Mouse (Mus musculus): ENCODE measurements around the gene Mog. TPM values are rescaled to one million over a fixed set of nuclear protein-coding genes. Genes with fewer than 3 reads are reported as not detected.
A peak's percentile ranks its signal among the peaks of the same experiment; 100 is the strongest.
"Not testable (repeated sequence)": the region's sequence is repeated elsewhere in the genome, so short reads cannot be mapped to it uniquely, and the experiment has no call there.

Gene Mog
- polyA plus RNA-seq, 1 experiment: not detected

DNA sequence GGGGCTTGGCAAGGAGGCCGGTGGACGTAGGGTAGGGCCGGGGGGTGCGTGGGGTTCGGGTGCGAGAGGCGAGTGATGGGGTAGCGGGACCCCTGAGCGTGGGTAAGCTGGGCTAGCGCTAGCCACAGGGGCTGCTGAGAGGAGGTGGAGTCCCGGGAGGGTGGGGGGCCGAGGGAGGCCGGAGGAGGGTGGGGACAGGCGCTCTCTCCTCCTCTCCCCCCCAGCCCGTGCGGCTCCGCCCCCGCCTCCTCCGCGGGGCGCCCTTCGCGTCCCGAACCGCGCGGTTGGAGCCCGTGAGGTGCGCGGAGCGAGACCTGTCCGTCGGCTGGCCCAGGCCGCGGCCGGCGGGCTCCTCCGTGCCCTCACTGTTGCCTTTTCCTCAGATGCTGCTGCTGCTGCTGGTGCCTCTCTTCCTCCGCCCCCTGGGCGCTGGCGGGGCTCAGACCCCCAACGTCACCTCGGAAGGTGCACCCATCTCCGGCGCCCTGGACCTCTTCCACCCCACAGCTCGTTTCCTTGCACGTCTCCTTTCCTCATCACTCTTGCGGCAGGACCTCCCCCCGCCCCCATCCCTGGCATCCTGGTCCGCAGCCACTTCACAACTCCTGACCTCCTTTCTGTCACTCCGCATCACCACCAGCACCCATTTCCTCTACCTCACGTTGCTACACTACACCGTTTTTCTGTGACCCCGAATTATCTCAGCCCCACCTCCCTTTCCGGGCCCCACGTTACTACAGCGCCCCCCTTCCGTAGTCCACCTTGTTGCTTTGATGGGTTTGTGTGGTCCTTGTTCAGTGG, 23.3 kb upstream of the Mog start:
- TF ChIP-seq GATA1 (IDR thresholded peaks at IDR 0.05; ENCODE audit: borderline replicate concordance, low read length): no peak
- TF ChIP-seq FLI1 (IDR thresholded peaks at IDR 0.05; ENCODE audit: low read length): no peak
- H3K27me3 ChIP-seq (replicated peaks): peaks cover 51% of the 10 kb centered on the region
- H3K4me3 ChIP-seq (replicated peaks): peak overlapping the region; percentile 95
- H3K4me1 ChIP-seq: peaks cover 36% of the 10 kb centered on the region
- H3K36me3 ChIP-seq (replicated peaks; ENCODE audit: low read length): no peaks in the 10 kb centered on the region
- no peaks in the 10 kb centered on the region for H3K9me3 ChIP-seq

DNA sequence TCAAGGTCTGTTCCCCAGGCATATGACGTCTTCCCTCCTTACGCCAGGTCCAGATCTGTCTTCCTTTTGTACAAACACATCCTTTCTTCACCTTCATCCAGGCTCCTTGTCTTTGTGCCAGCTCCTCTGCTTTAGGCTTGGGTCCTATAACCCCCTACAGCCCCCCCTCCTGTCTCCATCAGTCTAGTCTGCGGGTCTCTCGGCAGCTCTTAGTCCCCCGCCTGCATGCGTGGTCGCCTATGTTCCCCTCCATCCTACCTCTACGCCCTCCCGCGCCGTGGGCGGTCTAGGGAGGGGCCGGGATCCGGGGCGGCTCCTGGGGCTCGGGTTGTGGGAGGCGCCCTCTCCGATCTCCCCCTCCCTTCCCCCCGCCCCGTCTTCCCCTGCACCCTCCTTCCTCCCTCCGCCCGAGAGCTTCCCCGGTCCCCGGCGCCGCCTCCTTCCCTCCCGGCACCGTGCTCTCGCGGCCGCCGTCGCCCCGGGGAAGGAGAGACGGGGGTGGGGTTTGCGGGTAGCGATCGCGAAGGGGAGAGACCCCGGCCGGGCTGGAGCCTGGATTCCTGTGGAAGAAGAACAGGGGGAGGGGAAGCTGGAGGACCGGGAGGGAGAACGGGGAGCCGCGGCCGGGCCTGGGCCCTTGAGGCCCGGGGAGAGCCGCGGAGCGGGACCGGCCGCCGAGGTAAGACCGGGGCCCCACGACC, 22.6 kb upstream of the Mog start, which contains the start of gene Gabbr1:
TSS of gene Gabbr1 (plus strand) at position 356 of the 701 bp plus-strand sequence.
- Histone ChIP-seq H3K36me3 (replicated peaks; ENCODE audit: low read length) (no peaks in the 10 kb centered on the region), H3K9me3 (no peaks in the 10 kb centered on the region), H3K27me3 (replicated peaks) (peaks cover 47% of the 10 kb centered on the region), H3K4me1 (peaks cover 36% of the 10 kb centered on the region), H3K4me3 (replicated peaks) (peak within 1 kb of the TSS; percentile 95)
- TF ChIP-seq FLI1 (IDR thresholded peaks at IDR 0.05; ENCODE audit: low read length): no peak

DNA sequence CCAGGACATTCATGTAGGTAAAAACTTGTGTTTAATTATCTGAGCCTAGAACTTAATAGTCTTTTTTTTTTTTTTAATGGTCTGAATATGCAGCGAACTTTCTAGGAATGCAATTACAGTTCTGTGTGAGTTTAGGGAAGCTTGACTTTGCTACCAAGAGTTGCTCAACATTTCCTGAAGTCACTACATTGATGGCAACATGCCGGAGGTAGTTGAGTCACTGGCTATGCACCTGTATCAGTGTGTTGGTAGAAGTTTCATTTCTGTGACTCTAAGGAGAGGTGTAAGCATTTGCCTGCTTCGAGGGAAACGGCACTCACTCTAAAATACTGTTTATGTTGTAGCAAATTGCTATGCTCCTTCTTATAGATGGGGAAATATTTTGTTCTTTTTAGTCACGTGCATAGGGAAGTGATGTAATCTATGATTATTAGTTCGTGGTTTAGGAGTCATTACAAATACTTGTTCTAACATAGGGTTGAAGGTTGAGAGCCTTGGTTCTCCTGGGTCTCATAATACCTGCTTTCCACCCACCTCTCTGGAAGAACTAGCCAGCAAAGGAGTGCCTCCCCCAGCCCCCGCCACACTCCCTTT, 21.6 kb upstream of the Mog start:
- TF ChIP-seq GATA1 (IDR thresholded peaks at IDR 0.05; ENCODE audit: borderline replicate concordance, low read length) (no peak), FLI1 (IDR thresholded peaks at IDR 0.05; ENCODE audit: low read length) (no peak)
- Histone ChIP-seq H3K9me3 (no peaks in the 10 kb centered on the region), H3K4me3 (replicated peaks) (peak overlapping the region; percentile 95), H3K36me3 (replicated peaks; ENCODE audit: low read length) (no peaks in the 10 kb centered on the region), H3K4me1 (peaks cover 28% of the 10 kb centered on the region), H3K27me3 (replicated peaks) (peaks cover 38% of the 10 kb centered on the region)

DNA sequence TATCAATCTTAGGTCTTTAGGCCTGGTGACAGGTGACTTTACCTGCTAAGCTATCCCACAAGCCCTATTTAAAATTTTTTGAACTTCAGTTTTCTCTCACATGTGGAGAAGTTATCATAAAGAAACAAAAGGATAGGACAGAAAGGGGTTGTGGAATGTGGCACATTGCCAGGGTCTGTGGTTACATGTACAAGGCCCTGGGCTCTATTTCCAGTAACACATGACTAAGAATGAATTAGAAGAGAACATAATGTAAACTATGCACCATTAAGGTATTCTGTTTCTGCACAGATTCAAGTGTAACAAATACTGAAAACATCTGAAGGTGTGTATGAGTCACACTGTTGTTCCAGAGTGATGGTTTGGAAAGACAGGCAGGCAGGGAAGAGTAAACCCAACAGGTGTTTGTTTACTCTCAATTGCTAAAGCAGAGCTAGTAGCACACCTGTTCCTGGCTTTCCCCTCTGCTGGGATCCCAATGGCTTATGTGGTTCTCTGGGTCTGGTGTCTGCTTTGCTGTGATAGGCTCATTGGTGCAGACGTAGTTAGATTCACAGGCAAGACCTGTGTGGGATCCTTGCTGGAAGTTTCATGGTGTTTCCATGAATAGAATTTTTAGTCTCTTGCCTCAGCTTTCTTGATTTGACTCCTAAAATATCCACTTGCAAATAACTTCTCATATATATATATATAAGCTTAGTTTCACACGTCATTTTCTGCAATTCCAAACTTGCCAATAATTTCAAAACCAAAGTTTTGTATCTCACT, 16.1 kb upstream of the Mog start:
- Histone ChIP-seq H3K9me3 (peaks cover 5% of the 10 kb centered on the region), H3K4me3 (replicated peaks) (no peak overlapping the region)
- TF ChIP-seq GATA1 (IDR thresholded peaks at IDR 0.05; ENCODE audit: borderline replicate concordance, low read length) (no peak), FLI1 (IDR thresholded peaks at IDR 0.05; ENCODE audit: low read length) (no peak)

DNA sequence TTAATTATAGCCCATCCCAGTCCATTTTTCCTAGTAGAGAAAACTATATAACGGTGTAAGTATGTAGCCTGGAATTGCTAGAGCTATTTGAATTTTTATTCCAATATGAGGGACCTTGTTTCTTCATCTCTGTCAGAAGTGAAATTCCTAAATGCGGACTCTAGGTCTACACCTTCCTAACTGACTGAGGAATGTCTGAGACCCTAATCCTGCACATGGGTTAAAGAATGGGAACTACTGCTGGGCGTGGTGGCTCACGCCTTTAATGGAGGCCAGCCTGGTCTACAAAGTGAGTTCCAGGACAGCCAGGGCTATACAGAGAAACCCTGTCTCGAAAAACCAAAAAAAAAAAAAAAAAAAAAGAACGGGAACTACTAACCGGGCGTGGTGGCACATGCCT, 6.0 kb upstream of the Mog start:
- H3K4me3 ChIP-seq (replicated peaks): peak overlapping the region; percentile 90
- TF ChIP-seq FLI1 (IDR thresholded peaks at IDR 0.05; ENCODE audit: low read length) (no peak), GATA1 (IDR thresholded peaks at IDR 0.05; ENCODE audit: borderline replicate concordance, low read length) (no peak)

More for the DNA sequence above, 16.1 kb upstream of the Mog start:
- H3K36me3 ChIP-seq (replicated peaks; ENCODE audit: low read length): no peaks in the 10 kb centered on the region
- no peaks in the 10 kb centered on the region for H3K4me1 ChIP-seq
- peaks cover 10% of the 10 kb centered on the region for H3K27me3 ChIP-seq (replicated peaks)

DNA sequence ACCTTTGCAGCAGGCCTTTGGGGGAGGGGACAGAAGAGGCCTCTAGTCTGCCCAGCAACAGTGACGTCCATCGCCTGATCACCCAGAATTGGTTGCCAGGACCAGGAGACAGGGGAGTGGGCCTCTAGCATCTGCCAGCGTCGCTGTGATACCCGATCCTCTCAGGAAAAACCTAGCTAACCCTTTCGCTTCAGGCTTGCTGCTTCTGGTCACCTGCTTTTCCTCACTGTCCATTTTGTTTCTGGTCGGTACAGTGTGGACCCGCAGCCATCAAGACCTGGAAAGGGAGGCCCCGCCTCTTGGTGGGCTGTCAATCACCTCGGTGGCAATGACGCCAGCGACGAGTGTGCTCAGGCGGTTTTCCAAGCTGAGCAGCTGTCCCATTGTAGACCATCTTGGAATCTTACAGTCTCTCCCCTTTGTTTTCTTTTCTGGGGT, 5.5 kb upstream of the Mog start:
- Histone ChIP-seq H3K27me3 (replicated peaks) (peaks cover 1% of the 10 kb centered on the region), H3K36me3 (replicated peaks; ENCODE audit: low read length) (no peaks in the 10 kb centered on the region), H3K4me1 (peaks cover 8% of the 10 kb centered on the region), H3K4me3 (replicated peaks) (peak overlapping the region; percentile 90), H3K9me3 (no peaks in the 10 kb centered on the region)
- TF ChIP-seq FLI1 (IDR thresholded peaks at IDR 0.05; ENCODE audit: low read length) (no peak), GATA1 (IDR thresholded peaks at IDR 0.05; ENCODE audit: borderline replicate concordance, low read length) (no peak)

More for the DNA sequence above, 6.0 kb upstream of the Mog start:
- Histone ChIP-seq H3K36me3 (replicated peaks; ENCODE audit: low read length) (no peaks in the 10 kb centered on the region), H3K9me3 (no peaks in the 10 kb centered on the region), H3K4me1 (peaks cover 8% of the 10 kb centered on the region), H3K27me3 (replicated peaks) (peaks cover 1% of the 10 kb centered on the region)

DNA sequence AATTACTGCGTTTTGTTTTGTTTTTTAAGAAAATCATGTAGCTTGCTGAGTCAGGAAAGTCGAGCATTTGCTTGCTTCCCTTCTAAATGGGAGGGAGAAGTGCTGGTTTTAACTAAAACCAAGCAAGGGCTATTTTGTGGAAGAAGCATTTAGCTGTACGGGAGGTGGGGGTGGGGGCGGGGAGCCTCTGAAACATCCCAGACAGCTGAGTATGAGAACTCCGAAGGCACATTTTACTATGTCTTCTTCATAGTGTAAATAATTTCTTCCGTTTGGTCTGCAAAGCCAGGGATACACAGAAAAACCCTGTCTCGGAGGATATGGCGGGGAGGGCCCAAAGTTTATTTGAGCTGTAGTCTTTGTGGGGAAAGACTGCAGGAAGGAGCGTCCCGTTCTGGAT, 5.0 kb upstream of the Mog start:
- Histone ChIP-seq H3K4me3 (replicated peaks) (peak overlapping the region; percentile 90), H3K27me3 (replicated peaks) (peaks cover 1% of the 10 kb centered on the region), H3K4me1 (peaks cover 9% of the 10 kb centered on the region), H3K36me3 (replicated peaks; ENCODE audit: low read length) (no peaks in the 10 kb centered on the region), H3K9me3 (no peaks in the 10 kb centered on the region)
- TF ChIP-seq GATA1 (IDR thresholded peaks at IDR 0.05; ENCODE audit: borderline replicate concordance, low read length): no peak
- no peak for TF ChIP-seq FLI1 (IDR thresholded peaks at IDR 0.05; ENCODE audit: low read length)

DNA sequence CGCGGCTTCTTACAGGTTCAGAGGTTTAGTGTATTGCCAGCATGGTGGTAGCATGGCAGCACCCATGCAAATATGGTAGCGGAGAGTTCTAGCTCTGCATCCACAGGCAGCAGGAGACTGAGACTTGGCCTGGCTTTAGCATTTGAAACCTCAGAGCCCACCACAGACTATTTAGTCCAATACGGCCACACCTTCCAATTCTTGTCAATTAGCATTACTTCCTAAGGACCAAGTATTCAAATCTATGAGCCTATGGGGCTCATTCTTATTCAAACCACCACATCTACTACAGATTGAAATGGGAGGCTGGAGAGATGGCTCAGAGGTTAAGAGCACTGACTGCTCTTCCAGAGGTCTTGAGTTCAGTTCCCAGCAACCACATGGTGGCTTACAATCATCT, 4.3 kb upstream of the Mog start:
- H3K4me1 ChIP-seq: peaks cover 15% of the 10 kb centered on the region
- H3K4me3 ChIP-seq (replicated peaks): no peak overlapping the region
- H3K9me3 ChIP-seq: no peaks in the 10 kb centered on the region
- H3K27me3 ChIP-seq (replicated peaks): peaks cover 1% of the 10 kb centered on the region
- H3K36me3 ChIP-seq (replicated peaks; ENCODE audit: low read length): no peaks in the 10 kb centered on the region
- no peak for TF ChIP-seq GATA1 (IDR thresholded peaks at IDR 0.05; ENCODE audit: borderline replicate concordance, low read length)
- TF ChIP-seq FLI1 (IDR thresholded peaks at IDR 0.05; ENCODE audit: low read length): no peak

DNA sequence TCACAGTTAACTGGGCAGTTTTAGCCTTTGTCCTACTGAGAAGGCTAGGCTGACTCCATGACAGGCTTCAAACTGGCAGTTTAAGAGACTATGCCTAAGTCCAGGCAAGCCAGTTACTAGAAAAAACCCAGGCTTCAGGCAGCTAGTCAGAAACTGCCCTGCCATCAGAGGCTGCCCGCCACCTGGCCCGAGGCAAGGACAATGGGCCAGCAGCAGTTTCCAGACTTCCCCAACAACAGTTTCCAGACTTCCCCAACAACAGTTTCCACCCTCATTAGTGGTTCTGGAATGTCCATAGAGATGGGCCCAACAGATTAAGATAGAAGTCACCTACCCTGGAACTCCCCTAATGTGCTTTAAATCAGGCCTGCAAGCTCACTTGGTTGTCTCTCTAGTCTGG, 3.2 kb upstream of the Mog start:
- TF ChIP-seq FLI1 (IDR thresholded peaks at IDR 0.05; ENCODE audit: low read length) (no peak), GATA1 (IDR thresholded peaks at IDR 0.05; ENCODE audit: borderline replicate concordance, low read length) (no peak)
- Histone ChIP-seq H3K9me3 (no peaks in the 10 kb centered on the region), H3K27me3 (replicated peaks) (no peaks in the 10 kb centered on the region), H3K36me3 (replicated peaks; ENCODE audit: low read length) (no peaks in the 10 kb centered on the region), H3K4me3 (replicated peaks) (no peak overlapping the region), H3K4me1 (peaks cover 15% of the 10 kb centered on the region)

DNA sequence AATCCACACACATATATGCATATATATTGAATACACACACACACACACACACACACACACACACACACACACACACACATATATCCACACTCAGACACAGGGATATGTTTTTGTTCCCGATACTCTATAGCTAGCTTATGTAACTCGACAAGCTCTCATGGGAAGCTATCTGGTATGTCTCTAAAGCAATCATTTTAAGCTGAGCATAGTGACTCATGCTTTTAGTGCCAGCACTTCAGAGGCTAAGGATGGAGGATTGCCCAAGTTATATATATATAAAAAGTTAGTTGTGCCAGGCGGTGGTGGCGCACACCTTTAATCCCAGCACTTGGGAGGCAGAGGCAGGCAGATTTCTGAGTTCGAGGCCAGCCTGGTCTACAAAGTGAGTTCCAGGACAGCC, 4.0 kb downstream of the Mog start:
- H3K27me3 ChIP-seq (replicated peaks); H3K36me3 ChIP-seq (replicated peaks; ENCODE audit: low read length); H3K4me3 ChIP-seq (replicated peaks); H3K9me3 ChIP-seq: not testable (repeated sequence)
- H3K4me1 ChIP-seq: peaks cover 22% of the 10 kb centered on the region
